Mouse (Mus musculus) limb, embryonic 11.5 days (tissue): ENCODE results near the gene Znrd1. TPM values are rescaled to one million over a fixed set of nuclear protein-coding genes. Genes with fewer than 3 reads are reported as not detected.
A peak's percentile ranks its signal among the peaks of the same experiment; 100 is the strongest.

ENCODE experiments used
- ATAC-seq: fragments of 200-750 bp; cut with Nextera tagmentation; 2 replicates; pipeline ENCODE4 v1.8.0; 2017; ENCODE audit warnings: low read depth; ENCODE audit not compliant: insufficient number of reproducible peaks, low FRiP score, low TSS enrichment
- DNase-seq: peaks from one replicate; pipeline ENCODE4 v3.0.0-alpha.2; 2015; ENCODE audit warnings: low spot score
- H3K27ac ChIP-seq: fragments of 300-500 bp; sonication (generic); replicated peaks from 2 replicates; pipeline ENCODE4 v1.5.1; 2014; ENCODE audit warnings: low read depth, mild to moderate bottlenecking, low read length
- H3K27me3 ChIP-seq: fragments of 300-500 bp; sonication (generic); 2 replicates; pipeline ENCODE4 v1.6.1; 2014; ENCODE audit warnings: mild to moderate bottlenecking, low read length, mixed read lengths; ENCODE audit not compliant: control insufficient read depth, insufficient read depth
- H3K36me3 ChIP-seq: fragments of 300-500 bp; sonication (generic); 2 replicates; pipeline ENCODE4 v1.6.1; 2014; ENCODE audit warnings: mild to moderate bottlenecking, low read length, moderate library complexity, mixed read lengths; ENCODE audit not compliant: control insufficient read depth, insufficient read depth
- H3K4me1 ChIP-seq: fragments of 300-500 bp; sonication (generic); 2 replicates; pipeline ENCODE4 v1.6.1; 2014; ENCODE audit warnings: low read length, mixed read lengths; ENCODE audit not compliant: control insufficient read depth, insufficient read depth
- H3K4me2 ChIP-seq: fragments of 300-500 bp; sonication (generic); 2 replicates; pipeline ENCODE4 v1.6.1; 2014; ENCODE audit warnings: low read depth, mild to moderate bottlenecking, moderate library complexity; ENCODE audit not compliant: severe bottlenecking
- H3K4me3 ChIP-seq: fragments of 300-500 bp; sonication (generic); 2 replicates; pipeline ENCODE4 v1.5.1; 2014; ENCODE audit warnings: low read depth, low read length
- H3K9ac ChIP-seq: fragments of 300-500 bp; sonication (generic); 2 replicates; pipeline ENCODE4 v1.6.1; 2014; ENCODE audit warnings: mild to moderate bottlenecking, low read length
- H3K9me3 ChIP-seq: fragments of 300-500 bp; sonication (generic); 2 replicates; pipeline ENCODE4 v1.6.1; 2016; ENCODE audit warnings: low read length; ENCODE audit not compliant: control insufficient read depth
- WGBS: fragments of 180-500 bp; shearing (Covaris S2); extraction: QIAGEN DNeasy Blood & Tissue Kit; methylation state at CpG from one replicate; pipeline ENCODE4 v1.1.7; 2014; 5-methylcytosine and 5-hydroxymethylcytosine counted together
- polyA plus RNA-seq: library from polyadenylated mRNA; unstranded; fragments of >200 nt; fragmentation: Nextera tagmentation; extraction: Ambion mirVana; gene quantifications from 2 replicates; pipeline ENCODE4 v1.2.1, GENCODE M21; 2014

Znrd1 gene
- polyA plus RNA-seq, 1 experiment from 2014 or later = 119 TPM

DNA sequence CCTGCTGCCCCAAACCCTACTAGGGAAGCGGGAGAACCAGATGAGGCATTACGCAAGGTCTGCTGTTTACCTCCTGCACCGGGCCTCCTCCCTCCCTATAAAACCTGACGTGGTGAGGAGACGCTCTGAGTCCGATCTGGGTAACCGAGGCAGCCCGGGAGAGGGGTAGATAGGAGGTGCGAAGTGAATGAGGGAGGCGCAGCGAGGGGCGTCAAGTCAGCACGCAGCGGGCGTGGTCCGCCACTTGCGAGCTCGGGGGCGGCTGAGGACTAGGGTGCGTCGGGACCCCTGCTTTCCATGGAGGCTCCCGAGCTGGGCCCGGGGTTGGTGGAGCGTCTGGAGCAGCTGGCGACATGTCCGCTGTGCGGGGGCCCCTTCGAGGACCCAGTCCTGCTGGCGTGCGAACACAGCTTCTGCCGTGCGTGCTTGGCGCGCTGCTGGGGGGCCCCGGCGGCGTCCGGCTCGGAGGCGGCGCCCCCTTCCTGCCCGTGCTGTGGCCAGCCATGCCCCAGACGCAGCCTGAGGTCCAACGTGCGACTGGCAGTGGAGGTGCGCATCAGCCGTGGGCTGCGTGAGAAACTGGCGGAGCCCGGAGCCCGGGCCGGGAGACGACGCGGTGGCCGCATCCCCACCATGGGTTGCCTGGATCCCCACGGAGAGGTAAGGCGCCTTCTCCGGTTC is 15.4 kb downstream of the Znrd1 start, which contains the start of gene Rnf39:
Rnf39 (plus strand) TSS at position 128 of the 681 bp plus-strand sequence.
- H3K27me3 ChIP-seq = peaks cover 38% of the 10 kb centered on the region
- H3K4me2 ChIP-seq = peak within 1 kb of the TSS; percentile 67
- WGBS = 2% methylated on average over 56 of the region's 59 CpGs
- H3K36me3 ChIP-seq = no peaks in the 10 kb centered on the region
- peak within 1 kb of the TSS; percentile 40; the same call in 1 of the 2 replicates for H3K9ac ChIP-seq
- no peak; the same call in 1 of the 2 replicates for ATAC-seq
- DNase-seq = peak; percentile 43
- H3K4me1 ChIP-seq = peaks cover 12% of the 10 kb centered on the region
- peak within 1 kb of the TSS; percentile 40 for H3K4me3 ChIP-seq
- no peaks in the 10 kb centered on the region for H3K9me3 ChIP-seq
- H3K27ac ChIP-seq = no peak within 1 kb of the TSS

DNA sequence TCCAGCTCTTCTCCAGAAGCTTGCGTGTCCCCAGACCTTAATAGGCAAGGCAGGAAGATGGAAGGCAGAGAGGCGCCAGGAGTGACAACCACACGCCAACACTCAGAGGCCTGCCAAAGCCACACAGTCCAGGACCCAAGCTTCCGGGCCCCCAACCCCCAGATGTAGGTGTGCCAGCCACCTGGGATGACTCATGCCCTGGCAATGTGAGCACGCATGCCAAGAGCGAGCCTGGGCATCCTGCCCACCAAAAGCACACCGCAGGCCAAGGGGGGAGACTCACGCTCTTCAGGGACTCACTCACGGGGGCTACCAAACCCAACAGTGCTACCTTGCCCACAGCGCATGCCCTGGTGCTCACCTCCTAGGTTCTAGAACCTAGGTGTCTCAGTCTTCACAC is 16.0 kb downstream of the Znrd1 start:
- no peak overlapping the region for H3K27ac ChIP-seq
- H3K27me3 ChIP-seq = peaks cover 38% of the 10 kb centered on the region
- peak overlapping the region; percentile 67 for H3K4me2 ChIP-seq
- H3K36me3 ChIP-seq = no peaks in the 10 kb centered on the region
- WGBS = 52% methylated on average over 10 of the region's 10 CpGs
- no peaks in the 10 kb centered on the region for H3K9me3 ChIP-seq
- H3K4me1 ChIP-seq = peaks cover 12% of the 10 kb centered on the region
- H3K9ac ChIP-seq = no peak overlapping the region
- DNase-seq (no peak), ATAC-seq (no peak)
- H3K4me3 ChIP-seq = peak overlapping the region; percentile 40

DNA sequence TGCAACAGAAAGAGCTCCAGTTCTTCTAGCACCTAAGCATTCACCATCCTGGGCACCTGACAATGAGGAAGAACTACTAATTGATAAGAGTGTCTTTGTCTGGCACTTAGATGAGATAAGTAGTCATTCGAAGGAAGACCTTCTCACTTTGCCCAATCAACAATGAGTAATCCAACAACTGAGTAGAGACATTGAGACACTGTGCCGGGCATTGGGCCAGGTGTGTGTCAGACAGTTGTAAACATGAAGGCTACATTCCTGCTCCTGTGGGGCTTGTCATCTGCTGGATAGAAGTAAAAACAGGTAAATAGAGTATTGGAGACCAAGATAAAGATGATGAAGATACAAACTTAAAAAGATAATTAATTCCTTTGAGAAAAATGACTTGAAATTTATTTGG is 20.3 kb downstream of the Znrd1 start:
- Histone ChIP-seq H3K4me2 (no peak overlapping the region), H3K27me3 (peaks cover 17% of the 10 kb centered on the region)

DNA sequence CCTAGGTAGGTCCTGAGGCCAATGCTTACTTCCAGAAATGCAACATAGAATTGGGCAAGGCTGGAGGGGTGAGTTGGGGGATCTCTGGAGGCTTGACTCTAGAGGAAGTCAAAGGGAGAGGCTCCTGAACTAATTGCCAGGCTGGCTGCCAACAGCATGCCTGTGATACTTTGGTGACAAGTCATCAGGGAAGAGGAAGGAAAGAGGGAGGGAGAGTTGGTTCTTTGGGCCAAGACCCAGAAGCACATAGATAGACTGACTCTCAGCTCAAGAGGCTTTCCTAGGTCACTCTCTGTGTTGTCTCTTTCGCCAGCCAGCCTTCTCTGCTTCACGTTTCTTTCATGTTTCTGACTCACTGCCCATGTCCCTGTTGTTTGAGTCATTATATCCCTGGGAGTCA is 26.6 kb downstream of the Znrd1 start:
- 70% methylated on average over 2 of the region's 2 CpGs for WGBS
- no peaks in the 10 kb centered on the region for H3K4me1 ChIP-seq
- H3K9ac ChIP-seq = no peak overlapping the region
- no peak overlapping the region for H3K4me3 ChIP-seq
- H3K9me3 ChIP-seq = no peaks in the 10 kb centered on the region
- no peak for DNase-seq
- no peak overlapping the region for H3K4me2 ChIP-seq
- no peak overlapping the region for H3K27ac ChIP-seq
- ATAC-seq = no peak
- H3K27me3 ChIP-seq = no peaks in the 10 kb centered on the region
- no peaks in the 10 kb centered on the region for H3K36me3 ChIP-seq

More for the DNA sequence above, 20.3 kb downstream of the Znrd1 start:
- Histone ChIP-seq H3K4me1 (peaks cover 2% of the 10 kb centered on the region; the same call in 1 of the 2 replicates), H3K9me3 (no peaks in the 10 kb centered on the region), H3K27ac (no peak overlapping the region), H3K9ac (no peak overlapping the region), H3K4me3 (no peak overlapping the region), H3K36me3 (no peaks in the 10 kb centered on the region)
- WGBS = 85% methylated on average over 2 of the region's 2 CpGs
- DNase-seq (no peak), ATAC-seq (no peak)

DNA sequence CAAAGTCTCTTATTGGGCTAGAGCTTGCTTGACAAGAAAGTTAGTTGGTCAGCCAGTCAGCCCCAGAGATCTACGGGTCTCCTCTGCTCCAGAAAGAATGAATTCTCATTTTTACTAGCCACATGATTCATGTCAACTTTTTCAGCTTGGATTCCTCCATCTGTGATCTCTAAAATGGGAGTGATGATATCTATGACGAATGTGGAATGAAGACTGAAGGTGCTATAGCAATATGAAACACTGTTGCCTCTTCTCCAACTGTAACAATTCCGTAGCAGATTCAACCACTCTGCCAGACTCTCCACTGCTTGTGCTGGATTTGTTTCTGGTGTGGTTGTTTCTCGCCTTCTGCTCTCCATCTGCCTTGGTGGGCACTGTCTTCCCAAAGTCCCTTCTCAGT is 27.2 kb downstream of the Znrd1 start:
- Histone ChIP-seq H3K27ac (no peak overlapping the region), H3K9ac (no peak overlapping the region), H3K4me2 (no peak overlapping the region), H3K27me3 (no peaks in the 10 kb centered on the region), H3K9me3 (no peaks in the 10 kb centered on the region), H3K4me3 (no peak overlapping the region), H3K4me1 (no peaks in the 10 kb centered on the region), H3K36me3 (no peaks in the 10 kb centered on the region)
- 83% methylated on average over 4 of the region's 4 CpGs for WGBS
- DNase-seq = no peak
- no peak for ATAC-seq

DNA sequence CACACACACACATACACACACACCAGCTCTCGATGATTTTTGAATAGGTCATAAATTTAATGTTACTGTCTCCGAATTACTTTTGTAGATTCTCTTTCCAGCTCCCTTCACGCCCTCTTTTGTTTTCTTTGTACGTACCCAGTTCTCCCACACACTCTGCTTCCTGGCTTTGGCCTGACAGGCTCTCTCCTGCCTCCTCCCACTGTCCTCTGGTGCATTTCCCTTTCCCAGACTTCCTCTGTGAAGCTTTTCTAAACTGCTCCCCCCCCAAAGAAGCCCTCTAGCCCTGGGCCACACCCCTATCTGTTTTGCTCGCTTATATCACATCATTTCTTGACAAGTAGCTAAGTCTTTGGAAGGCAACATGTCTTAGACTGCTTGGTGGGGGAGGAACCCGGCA is 28.1 kb downstream of the Znrd1 start:
- H3K9ac ChIP-seq = no peak overlapping the region
- no peak for ATAC-seq
- no peak overlapping the region for H3K4me3 ChIP-seq
- H3K4me1 ChIP-seq = no peaks in the 10 kb centered on the region
- 81% methylated on average over 6 of the region's 6 CpGs for WGBS
- no peak for DNase-seq
- H3K36me3 ChIP-seq = no peaks in the 10 kb centered on the region
- H3K27ac ChIP-seq = no peak overlapping the region
- H3K27me3 ChIP-seq = no peaks in the 10 kb centered on the region
- no peaks in the 10 kb centered on the region for H3K9me3 ChIP-seq
- no peak overlapping the region for H3K4me2 ChIP-seq

- 76% methylated on average over 12 of the region's 12 CpGs for WGBS
- H3K9me3 ChIP-seq = no peaks in the 10 kb centered on the region
- no peak overlapping the region for H3K9ac ChIP-seq
- no peak for ATAC-seq
- no peaks in the 10 kb centered on the region for H3K4me1 ChIP-seq
- no peak overlapping the region for H3K4me3 ChIP-seq
- no peaks in the 10 kb centered on the region for H3K36me3 ChIP-seq
- H3K4me2 ChIP-seq = no peak overlapping the region
- H3K27me3 ChIP-seq = no peaks in the 10 kb centered on the region
- DNase-seq = no peak
- H3K27ac ChIP-seq = no peak overlapping the region
These were observed 29.0 kb downstream of the Znrd1 start for GRCm38 (mm10) chr17:36929236-36929932.

DNA sequence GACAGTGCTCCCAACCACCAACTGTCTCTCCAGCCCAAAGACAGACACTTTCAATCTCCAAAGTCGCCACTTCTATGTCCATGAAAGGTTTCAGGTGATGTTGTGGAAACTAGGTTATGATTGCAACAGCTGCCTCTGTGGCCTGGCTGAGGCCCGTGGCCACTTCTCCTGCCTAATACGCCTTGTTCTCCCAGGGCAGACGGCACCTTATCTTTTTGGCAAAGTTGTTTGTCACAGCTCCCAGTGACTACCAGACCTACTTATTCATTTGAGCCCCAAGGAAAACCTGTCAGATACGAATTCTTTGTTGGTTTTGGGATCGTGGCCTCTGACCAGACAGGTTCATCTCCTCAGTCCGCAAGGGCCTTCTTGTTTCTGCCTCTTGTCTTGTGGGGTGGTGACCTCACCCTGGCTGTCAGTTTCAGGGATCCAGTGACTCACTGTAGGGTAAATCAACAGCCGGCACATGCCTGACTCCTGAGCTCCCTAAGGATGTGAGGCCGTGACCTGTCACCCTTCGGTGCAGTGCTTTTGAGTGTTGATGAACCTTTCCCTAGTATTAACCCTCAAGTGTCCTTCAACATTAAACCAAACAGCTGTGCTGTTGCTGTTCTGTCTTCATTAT is 30.8 kb downstream of the Znrd1 start:
- H3K36me3 ChIP-seq = no peaks in the 10 kb centered on the region
- no peaks in the 10 kb centered on the region for H3K27me3 ChIP-seq
- WGBS = 50% methylated on average over 10 of the region's 10 CpGs
- H3K4me2 ChIP-seq = no peak overlapping the region
- no peak overlapping the region for H3K4me3 ChIP-seq
- DNase-seq (no peak), ATAC-seq (no peak)
- no peaks in the 10 kb centered on the region for H3K9me3 ChIP-seq
- H3K4me1 ChIP-seq = no peaks in the 10 kb centered on the region
- H3K27ac ChIP-seq = no peak overlapping the region
- no peak overlapping the region for H3K9ac ChIP-seq
